Mouse (Mus musculus) kidney, adult 18-20 months (tissue): Measurements from ENCODE around the gene Gtf2h4.

Experiments
- DNase-seq: peaks from one replicate; pipeline ENCODE4 v3.0.0; 2021

The Gtf2h4 gene

GRCm38 (mm10) chr17:35635699-35636111 is 37.8 kb downstream of the Gtf2h4 start:
- DNase-seq = peak; percentile 74

- DNase-seq = no peak
Measured at GRCm38 (mm10) chr17:35635202-35635601, 38.3 kb downstream of the Gtf2h4 start.

GRCm38 (mm10) chr17:35633992-35634391 is 39.5 kb downstream of the Gtf2h4 start:
- DNase-seq = peak; percentile 37

GRCm38 (mm10) chr17:35626537-35626936 is 47.0 kb downstream of the Gtf2h4 start, which contains the start of gene Gm9573:
Gm9573 (minus strand) TSS chr17:35626637.
- no peak for DNase-seq
